Mouse (Mus musculus) heart, adult 2 months (tissue): ENCODE data around the gene Vps45.

Experiments
- CTCF ChIP-seq: fragments of 200-600 bp; IDR thresholded peaks from 2 replicates; pipeline ENCODE4 v1.8.1; 2022; ENCODE audit warnings: antibody characterized with exemption, mild to moderate bottlenecking, moderate library complexity
- EP300 ChIP-seq: fragments of 200-500 bp; IDR thresholded peaks from 2 replicates; pipeline ENCODE4 v1.6.1; 2011; ENCODE audit warnings: low read depth, low read length, control low read depth; ENCODE audit not compliant: insufficient read depth
- POLR2A ChIP-seq: fragments of 200-500 bp; IDR thresholded peaks from 2 replicates; pipeline ENCODE4 v1.6.1; 2011; ENCODE audit warnings: mild to moderate bottlenecking, low read depth, low read length, control low read depth; ENCODE audit not compliant: insufficient read depth

GRCm38 (mm10) chr3:96091146-96091545, 32.9 kb upstream of the Vps45 start:
- TF ChIP-seq CTCF (peak; percentile 29), POLR2A (no peak), EP300 (no peak)
